Mouse (Mus musculus) CD4-positive naive resting alpha-beta T cell, adult 76 days (primary cell): ENCODE data around the gene Pom121l2. TPM values are rescaled to one million over a fixed set of nuclear protein-coding genes. Genes with fewer than 3 reads are reported as not detected.

Source experiments
- total RNA-seq: library from RNA; stranded (reverse); gene quantifications from one replicate; pipeline ENCODE4 v1.2.4, GENCODE M21; 2023

Pom121l2 gene
- total RNA-seq, result not detected

GRCm38 (mm10) chr13:21980981-21981802, at the start of gene Pom121l2:
Gene Pom121l2 (plus strand): TSS chr13:21981194.

GRCm38 (mm10) chr13:21944926-21945740, 35.9 kb upstream of the Pom121l2 start, which contains the start of gene Zfp184:
Gene Zfp184 (plus strand): TSS chr13:21945094.

GRCm38 (mm10) chr13:22009642-22010041, 28.6 kb downstream of the Pom121l2 start, which contains the start of gene Prss16:
Gene Prss16 (minus strand): TSS chr13:22009742.

GRCm38 (mm10) chr13:22035267-22036148, 54.5 kb downstream of the Pom121l2 start, which contains the start of the genes Hist1h2ah and Hist1h2bk:
Gene Hist1h2ah (minus strand): TSS chr13:22035568.
Gene Hist1h2bk (plus strand): TSS chr13:22035870.

Other genes with a start within 250 kb of the Pom121l2 start
- gene Hist1h4j, start 246.1 kb upstream of the Pom121l2 start, total RNA-seq, result 8.5 TPM
- gene Hist1h4k, start 230.7 kb upstream of the Pom121l2 start, total RNA-seq, result 192 TPM
- 29.1 TPM for gene Hist1h2ak, start 227.4 kb upstream of the Pom121l2 start, total RNA-seq
- gene Hist1h2bn, start 227.1 kb upstream of the Pom121l2 start, total RNA-seq, result 72.0 TPM
- 15.4 TPM for gene Hist1h1b, start 200.6 kb upstream of the Pom121l2 start, total RNA-seq
- gene Hist1h3i, start 197.8 kb upstream of the Pom121l2 start, total RNA-seq, result 103 TPM
- 12.5 TPM for gene Hist1h2an, start 194.0 kb upstream of the Pom121l2 start, total RNA-seq
- gene Hist1h2bp, start 193.7 kb upstream of the Pom121l2 start, total RNA-seq, result 14.0 TPM
- gene Hist1h2bq, start 171.0 kb upstream of the Pom121l2 start, total RNA-seq, result 25.5 TPM
- gene Hist1h2ao, start 170.7 kb upstream of the Pom121l2 start, total RNA-seq, result 52.1 TPM
- 202 TPM for gene Hist1h4m, start 169.4 kb upstream of the Pom121l2 start, total RNA-seq
- gene Hist1h4n, start 149.0 kb upstream of the Pom121l2 start, total RNA-seq, result not detected
- gene Hist1h2ap, start 147.7 kb upstream of the Pom121l2 start, total RNA-seq, result 61.1 TPM
- 25.7 TPM for gene Hist1h2br, start 147.5 kb upstream of the Pom121l2 start, total RNA-seq
- gene Zfp184, start 36.1 kb upstream of the Pom121l2 start, total RNA-seq, result 3.5 TPM
- gene Prss16, start 28.5 kb downstream of the Pom121l2 start, total RNA-seq, result 0.53 TPM
- gene Hist1h2ah, start 54.4 kb downstream of the Pom121l2 start, total RNA-seq, result 27.0 TPM
- 29.9 TPM for gene Hist1h2bk, start 54.7 kb downstream of the Pom121l2 start, total RNA-seq
- gene Hist1h4i, start 60.2 kb downstream of the Pom121l2 start, total RNA-seq, result 44.4 TPM
- gene Hist1h2ag, start 61.8 kb downstream of the Pom121l2 start, total RNA-seq, result 28.7 TPM
- gene Hist1h2bj, start 62.0 kb downstream of the Pom121l2 start, total RNA-seq, result 24.6 TPM
- gene Vmn1r188, start 103.2 kb downstream of the Pom121l2 start, total RNA-seq, result not detected
- not detected for gene Vmn1r189, start 124.6 kb downstream of the Pom121l2 start, total RNA-seq
- not detected for gene Vmn1r191, start 202.8 kb downstream of the Pom121l2 start, total RNA-seq
- not detected for gene Vmn1r192, start 209.9 kb downstream of the Pom121l2 start, total RNA-seq
- not detected for gene Vmn1r193, start 242.0 kb downstream of the Pom121l2 start, total RNA-seq